Mouse (Mus musculus) effector memory CD4-positive, alpha-beta T cell, adult 7 months (primary cell): ENCODE measurements around the gene Lhx2. TPM values are rescaled to one million over a fixed set of nuclear protein-coding genes. Genes with fewer than 3 reads are reported as not detected.

Experiments
- polyA plus RNA-seq: library from polyadenylated mRNA; unstranded; fragments of 100-300 nt; shearing (Covaris generic); gene quantifications from one replicate; pipeline ENCODE4 v1.2.1, GENCODE M21; 2017

Gene Lhx2
- polyA plus RNA-seq, result not detected

GRCm38 (mm10) chr2:38338990-38339909 lies at the start of gene Lhx2:
TSS of gene Lhx2 (plus strand) at chr2:38339281.

Other genes starting within 250 kb of the Lhx2 start
- 28.2 TPM for gene Dennd1a, start 51.9 kb upstream of the Lhx2 start, polyA plus RNA-seq
- gene Nek6, start 172.4 kb downstream of the Lhx2 start, polyA plus RNA-seq, result 3.2 TPM